Mouse (Mus musculus) yolk sac, embryonic 10.5 days (tissue): ENCODE measurements around the gene Stat5b.
A peak's percentile ranks its signal among the peaks of the same experiment; 100 is the strongest.
"Not testable (repeated sequence)": the region's sequence is repeated elsewhere in the genome, so short reads cannot be mapped to it uniquely, and the experiment has no call there.

Experiments used
- DNase-seq: peaks from one replicate; pipeline ENCODE4 v3.0.0-alpha.2; 2017; ENCODE audit warnings: low spot score

Stat5b gene

DNA sequence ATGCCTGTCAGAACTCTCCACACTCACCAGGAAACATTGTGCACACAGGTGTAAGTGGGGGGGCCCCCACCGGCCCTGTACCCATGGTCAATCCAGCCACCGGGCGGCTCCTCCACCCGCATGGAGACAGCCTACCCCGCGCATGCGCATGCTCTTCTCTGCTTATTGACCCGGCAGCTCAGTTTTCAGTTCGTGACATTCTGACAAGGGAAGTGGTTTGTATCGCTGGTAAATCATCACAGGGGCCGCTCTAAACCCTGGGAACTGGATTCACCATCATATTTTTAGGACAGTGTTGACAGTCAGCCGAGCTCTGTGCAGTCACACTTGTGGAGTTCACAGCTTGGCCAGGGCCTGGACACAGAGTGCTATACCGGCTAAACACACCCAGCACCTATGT is 36.0 kb downstream of the Stat5b start:
- no peak for DNase-seq

DNA sequence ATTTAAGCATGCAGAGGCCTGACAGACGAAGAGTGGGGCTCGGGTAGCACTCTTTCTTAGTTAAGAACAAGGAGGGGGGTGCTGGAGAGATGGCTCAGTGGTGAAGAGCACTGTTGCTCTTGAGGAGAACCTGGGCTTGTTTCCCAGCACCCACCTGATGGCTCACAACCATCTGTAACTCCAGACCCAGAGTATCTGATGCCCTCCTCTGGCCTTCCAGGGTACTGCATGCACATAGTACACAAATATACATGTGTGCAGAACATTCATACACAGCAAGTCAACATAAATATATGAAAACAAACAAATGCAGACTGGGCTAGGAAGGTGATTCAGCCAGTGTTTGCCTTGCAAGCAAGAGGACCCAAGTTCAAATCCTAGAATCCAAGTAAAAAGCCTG is 39.4 kb downstream of the Stat5b start:
- no peak for DNase-seq

DNA sequence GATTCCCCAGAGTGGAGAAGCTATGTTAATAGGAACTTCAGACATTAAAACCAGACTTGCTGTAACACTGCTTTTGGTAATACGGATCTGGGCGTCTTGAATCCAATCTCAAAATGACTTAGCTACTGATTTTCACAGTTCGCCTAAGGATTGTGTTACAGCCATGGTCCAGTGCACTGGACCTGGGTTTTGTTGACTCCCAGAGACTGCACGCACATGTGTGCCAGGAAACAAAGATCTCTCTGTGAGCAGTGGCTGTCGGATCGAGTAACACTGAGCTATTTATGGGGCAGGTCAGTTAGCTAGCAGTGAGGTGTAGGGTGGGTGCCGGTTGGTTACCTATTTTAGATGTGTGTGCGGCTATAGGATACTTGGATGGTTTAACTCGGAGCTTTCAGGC is 40.0 kb downstream of the Stat5b start:
- DNase-seq: no peak

DNA sequence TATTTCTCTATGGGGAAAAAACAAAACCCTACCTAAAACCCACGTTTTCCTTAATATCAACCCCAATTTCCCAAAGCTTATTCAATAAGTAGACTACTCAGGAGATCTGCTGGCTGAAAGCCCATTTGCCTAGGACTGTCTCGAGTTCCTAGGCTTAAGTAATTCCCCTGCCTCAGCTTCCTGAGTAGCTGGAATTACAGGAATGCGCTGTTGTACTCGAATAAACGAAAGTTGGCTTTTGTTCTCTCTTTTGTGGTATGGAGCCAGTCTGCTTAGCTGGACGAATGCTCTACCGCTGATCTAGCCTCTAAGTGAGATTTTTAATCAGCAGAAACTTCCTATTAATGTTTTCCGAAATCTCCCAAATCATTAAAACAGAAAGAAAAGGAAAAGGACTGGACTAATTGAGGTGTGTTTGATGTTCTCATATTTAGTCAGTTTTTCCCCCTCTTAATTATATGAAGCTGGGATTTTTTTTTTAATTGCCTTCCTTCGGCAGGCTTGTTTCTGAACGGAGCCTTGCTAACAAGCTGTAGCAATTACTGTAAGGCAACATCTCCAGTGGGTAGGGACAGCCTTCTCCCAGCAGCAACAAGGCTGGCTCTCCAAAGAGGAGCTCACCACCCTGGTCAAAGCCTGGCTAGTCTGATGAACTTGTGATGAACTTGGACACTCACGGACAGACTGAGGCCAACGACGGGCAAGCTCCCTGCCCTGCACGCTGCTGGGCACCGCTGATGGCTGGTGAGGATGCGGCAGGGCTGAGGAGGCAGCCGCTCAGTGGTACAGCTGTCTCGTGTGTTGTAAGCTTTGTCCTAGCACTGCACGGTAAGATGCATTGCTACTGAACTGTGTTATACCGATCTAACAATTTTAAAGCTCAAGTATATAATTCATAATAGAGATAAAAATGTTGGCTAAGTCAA is 43.9 kb downstream of the Stat5b start:
- DNase-seq: no peak

DNA sequence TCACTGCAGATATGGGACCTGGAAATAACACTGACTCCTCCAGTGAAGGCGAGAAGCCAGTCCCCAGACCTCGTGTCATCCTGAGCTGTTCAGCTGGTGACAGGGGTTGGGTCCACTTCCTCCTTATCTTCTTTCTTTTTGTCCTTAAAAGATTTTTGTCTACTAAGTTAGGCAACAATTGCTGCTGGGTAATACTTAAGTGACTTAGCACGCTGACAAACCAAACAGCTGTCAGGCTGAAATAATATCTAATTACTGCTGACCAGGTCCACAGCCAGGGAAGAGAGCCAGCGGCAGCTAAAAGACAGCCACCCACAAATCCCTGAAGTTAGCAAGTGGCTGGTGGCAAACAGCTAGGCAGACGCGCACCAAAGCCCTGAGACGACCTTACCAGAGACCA is 45.0 kb downstream of the Stat5b start:
- no peak for DNase-seq

DNA sequence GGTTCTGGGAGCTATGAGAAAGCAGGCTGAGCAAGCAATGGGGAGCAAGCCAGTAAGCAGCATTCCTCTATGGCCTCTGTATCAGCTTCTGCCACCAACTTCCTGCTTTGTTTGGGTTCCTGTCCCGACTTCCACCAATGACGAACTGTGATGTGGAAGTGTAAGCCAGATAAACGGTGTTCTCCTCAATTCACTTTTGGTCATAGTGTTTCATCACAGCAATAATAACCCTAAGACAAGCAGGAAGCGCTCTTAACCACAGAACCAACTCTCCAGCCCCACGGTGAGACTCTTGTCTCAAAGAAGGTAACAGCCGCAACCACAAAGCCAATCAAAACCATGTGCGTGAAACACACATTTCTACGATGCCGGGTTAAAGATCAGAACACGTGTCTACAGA is 46.1 kb downstream of the Stat5b start:
- DNase-seq: no peak

DNA sequence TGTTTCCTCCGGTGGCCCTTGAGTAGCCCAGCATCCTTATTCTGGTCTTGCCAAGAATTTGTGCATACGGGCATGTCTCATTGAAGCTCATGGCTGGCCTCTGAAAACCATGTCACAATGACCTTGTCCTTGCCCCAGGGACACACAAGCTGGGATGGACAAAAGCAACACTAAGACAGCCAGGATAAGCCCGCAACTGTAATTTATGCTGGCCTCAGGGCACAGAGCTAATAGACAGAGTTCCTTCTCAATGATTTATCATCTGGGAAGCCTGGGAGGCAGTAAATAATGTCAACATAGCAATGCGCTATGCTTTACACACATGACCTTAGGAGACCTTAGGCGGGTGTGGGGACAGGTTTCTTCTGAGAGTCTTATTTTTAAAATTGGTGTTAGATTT is 51.1 kb downstream of the Stat5b start:
- no peak for DNase-seq

DNA sequence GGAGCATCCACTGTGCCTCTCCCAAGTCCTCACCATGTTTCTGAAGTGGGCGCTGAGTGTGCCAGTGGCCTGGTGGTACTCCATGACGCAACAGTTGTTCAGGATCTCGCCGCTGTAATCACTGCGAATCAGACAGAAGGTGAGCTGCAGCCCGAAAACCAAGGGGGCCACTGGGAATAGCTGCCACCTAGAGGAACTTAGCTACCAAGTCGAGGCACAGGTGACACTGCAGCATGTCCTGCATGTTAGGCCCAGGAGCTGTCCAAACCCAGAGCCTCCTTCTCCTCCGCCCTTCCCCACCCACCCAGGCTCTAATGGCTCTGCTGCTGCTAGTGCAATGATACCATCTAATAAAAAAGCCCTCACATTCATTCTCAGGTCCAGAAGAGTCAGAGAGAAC is 53.9 kb downstream of the Stat5b start:
- no peak for DNase-seq

DNA sequence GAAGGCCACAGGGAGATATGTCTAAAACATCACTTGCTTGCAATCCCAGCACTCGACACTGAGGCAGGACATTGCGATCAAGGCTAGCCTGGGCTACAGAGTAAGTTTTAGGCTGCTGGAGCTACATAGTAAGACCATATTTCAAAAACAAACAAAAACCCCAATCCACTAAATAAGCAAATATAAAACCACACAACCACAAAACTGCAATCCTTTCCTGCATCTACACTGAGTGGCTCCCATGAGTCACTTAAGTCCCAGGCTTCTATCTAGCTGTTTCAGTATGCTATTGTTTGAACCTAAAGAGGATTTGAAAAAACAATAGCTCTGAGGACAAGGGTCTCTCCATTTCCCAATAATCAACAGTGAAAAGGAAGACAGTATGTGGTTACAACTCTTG is 55.1 kb downstream of the Stat5b start:
- no peak for DNase-seq

DNA sequence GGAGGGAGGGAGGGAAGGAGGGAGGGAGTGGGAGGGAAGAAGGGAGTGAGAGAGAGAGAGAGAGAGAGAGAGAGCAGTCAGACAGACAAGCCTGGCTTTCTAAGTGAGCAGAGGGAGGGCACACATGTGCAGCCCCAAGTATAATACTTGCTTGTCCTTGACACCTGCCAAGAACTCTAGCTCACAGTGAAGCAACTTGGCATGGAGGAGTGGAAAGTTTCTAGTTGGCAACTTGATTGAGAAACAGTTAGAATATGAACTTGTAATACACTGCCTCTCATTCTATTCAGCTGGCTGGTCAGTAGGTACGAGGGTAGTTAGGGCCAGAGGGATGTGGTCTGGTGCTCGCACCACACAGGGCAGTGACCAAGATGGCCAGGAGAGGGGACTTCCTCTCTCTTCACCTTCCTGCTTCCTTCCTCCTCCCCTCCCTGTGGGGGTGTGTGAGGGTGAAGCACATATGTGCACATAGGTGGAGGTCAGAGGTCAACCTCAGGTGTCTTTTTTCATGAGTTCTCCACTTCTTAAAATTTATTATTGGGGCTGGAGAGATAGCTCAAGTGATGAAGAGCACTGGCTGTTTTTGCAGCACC is 59.0 kb downstream of the Stat5b start:
- DNase-seq: no peak

DNA sequence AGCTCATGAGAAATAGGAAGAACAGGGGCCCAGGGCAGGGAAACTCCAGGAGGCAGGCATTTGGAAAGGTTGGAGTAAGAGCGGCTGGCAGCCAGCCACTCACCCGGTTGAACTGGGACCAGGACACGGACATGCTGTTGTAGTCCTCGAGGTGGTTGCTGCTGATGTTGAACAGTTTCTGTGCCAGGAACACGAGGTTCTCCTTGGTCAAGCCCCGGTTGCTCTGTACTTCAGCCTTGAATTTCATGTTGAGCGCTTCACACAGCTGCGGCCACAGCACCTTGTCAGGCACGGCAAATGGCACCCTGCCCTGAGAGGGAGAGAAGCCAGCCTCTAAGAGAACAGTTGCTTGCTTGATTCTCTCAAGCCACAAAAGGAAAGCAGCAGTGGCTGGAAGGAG is 59.9 kb downstream of the Stat5b start:
- DNase-seq: not testable (repeated sequence)

DNA sequence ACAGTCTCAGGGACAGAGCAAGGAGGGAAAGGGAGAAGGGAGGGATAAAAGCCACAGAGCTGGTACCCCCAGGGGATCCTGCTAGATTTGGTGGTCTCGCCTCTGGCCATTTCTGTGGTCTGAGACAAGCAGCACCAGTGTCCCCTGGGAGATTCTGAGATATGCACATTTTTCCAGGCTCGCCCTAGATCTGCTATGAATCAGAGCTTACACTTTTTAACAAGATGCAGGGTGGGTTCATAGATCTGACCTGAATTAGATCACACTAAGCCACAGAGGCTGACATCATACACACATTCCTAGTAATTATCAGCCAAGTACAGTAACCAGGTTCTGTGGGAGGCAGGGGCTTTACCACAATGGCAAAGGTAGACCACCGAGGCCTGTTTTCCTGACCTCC is 60.8 kb downstream of the Stat5b start:
- no peak for DNase-seq

DNA sequence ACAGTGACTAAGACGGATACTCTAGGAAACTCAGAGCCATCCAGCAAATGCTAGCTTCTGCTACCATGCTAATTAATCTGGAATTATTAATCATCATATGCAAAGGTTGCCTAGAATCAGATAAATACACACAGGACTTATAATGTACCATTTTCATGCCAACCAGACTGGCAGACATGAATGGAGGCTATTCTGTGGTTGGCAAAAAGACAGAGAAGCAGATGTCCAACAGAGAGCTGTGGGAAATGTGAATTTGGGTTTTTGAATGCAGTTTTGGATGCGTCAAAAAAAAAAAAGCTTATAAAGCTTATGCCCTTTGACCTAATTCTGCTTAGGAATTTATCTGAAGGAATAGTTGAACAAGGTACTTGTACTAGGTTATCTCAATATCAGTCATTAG is 64.8 kb downstream of the Stat5b start:
- no peak for DNase-seq

DNA sequence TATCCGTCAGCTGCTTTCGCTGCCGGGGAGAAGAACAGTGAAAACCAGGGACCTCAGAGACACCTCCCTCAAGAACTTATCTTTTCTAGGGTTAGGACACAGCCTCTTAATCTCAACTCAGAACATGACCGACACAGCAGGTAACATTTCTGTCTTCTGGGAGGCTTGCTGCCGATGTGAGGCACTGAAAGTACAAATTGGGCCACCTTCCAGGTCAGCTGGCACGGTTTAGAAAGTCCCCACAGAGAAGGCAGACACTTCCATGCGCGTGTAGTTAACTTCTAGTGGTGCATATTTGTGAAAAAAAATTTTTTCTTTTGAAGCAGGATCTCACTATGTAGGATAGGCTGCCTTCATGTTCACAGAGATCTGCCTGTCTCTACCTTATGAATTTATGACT is 66.2 kb downstream of the Stat5b start:
- DNase-seq: no peak

DNA sequence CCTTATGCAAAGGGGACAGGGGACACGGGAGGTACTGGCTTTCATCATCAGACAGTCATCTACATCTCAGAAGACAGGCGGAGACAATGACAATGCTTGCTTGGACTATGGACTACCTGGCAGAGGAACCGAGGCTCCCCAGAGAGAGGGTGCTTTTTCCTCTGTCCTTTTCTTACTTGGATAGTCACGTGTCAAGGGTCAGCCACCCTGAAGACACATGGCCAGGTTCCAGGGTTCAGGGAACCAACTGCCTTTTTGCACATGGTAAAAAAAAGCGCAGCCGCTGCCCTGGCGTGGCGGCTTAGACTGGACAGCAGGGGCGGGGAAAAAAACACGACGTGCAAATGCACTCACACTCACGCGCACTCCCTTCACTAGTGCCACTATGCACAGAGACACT is 68.0 kb downstream of the Stat5b start:
- DNase-seq: peak; percentile 83

DNA sequence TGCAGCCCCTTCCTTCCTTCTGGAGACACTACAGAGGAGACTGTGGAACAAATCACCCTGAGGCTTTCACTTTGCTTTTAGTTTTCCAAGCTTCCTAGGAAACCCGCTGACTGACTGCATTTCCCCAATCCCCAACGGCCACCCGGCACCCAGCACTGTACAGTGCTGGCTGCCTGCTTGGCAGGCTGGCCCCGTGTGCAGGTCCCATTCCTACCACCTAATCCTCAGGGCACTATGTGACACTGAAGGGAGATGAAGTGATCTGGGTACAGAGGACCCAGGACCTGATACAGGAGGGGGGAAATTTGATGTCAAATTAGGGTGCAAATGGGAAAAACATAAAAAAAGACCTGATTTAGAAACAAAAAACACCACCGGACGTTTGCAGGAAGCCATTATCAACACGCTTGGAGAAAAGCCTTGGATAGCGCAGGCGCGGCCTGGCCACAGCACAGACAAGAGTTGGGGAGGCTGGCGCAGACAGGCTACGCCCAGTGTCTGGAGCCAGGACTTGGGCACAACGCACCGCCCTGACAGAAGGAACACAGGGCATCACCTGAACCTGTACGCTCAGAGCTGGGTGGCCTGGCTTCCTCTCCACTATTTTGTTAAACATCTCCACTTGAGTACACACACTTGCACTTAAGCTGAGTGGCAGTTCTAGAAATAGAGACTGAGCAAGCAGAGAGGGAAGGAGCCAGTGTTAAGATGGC is 68.6 kb downstream of the Stat5b start:
- DNase-seq: no peak

DNA sequence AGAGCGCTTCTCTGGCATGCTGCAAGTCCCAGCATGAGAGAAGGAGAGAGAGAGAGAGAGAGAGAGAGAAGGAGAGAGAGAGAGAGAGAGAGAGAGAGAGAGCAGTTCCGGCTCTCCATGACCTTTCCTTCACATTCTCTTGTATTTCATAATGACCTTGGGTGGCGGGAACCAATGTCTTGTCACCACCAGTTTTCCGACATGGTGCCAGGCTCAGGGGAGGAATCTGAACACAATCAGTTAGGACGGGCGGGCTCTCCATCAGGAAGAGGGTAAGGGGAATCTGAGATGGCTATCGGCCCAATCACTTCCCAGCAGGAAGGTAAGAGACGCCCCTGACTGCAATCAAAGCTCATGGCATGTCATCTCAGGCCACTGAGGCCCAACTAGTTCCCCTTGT is 70.3 kb downstream of the Stat5b start:
- no peak for DNase-seq

DNA sequence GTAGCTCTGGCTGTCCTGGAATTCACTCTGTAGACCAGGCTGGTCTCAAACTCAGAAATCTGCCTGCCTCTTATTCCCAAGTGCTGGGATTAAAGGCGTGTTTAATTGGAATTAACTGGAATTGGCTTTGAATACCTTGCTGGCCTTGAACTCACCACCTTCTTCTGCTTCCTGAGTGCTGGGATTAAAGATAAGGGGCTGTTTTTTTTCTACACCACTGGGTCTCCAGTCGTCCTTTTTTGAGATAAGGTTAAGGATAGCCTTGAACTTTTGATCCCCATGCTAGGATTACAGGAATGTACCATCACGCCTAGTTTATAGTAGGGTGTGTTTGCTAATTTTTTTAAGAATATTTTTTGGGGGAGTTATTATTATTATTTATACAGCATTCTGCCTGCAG is 72.5 kb downstream of the Stat5b start:
- no peak for DNase-seq

DNA sequence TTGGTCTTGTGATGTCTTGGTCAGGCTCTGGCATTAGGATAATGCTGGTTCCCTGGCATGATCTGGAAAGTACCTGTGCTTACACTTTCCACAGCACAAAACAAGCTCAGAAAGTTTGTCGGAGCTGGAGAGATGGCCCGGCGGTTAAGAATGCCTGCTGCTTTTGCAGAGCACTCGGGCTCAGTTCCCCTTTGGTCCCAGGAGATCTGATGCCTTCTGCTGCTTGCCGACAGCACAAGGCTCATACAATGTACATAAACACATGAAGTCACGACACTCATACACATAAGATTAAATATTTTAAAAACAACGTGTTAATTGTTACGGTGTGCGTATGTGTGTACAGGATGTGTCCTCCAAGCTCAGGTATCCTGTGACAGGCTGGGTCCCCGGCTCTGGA is 74.6 kb downstream of the Stat5b start:
- DNase-seq: no peak

DNA sequence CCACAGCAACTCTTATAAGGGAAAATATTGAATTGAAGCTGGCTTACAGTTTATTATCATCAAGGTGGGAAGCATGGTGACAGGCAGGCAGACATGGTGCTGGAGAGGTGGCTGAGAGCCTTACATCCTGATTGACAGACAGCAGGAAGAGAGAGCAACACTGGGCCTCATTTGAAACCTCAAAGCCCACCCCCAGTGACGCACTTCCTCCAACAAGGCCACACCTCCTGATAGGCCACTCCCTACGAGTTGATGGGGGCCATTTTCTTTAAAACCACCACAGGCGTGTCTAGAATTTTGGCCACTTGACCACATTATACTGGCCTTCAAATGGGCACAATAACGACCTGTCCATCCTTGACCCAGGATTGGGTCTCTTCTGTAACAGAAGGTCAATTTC is 76.3 kb downstream of the Stat5b start:
- no peak for DNase-seq

DNA sequence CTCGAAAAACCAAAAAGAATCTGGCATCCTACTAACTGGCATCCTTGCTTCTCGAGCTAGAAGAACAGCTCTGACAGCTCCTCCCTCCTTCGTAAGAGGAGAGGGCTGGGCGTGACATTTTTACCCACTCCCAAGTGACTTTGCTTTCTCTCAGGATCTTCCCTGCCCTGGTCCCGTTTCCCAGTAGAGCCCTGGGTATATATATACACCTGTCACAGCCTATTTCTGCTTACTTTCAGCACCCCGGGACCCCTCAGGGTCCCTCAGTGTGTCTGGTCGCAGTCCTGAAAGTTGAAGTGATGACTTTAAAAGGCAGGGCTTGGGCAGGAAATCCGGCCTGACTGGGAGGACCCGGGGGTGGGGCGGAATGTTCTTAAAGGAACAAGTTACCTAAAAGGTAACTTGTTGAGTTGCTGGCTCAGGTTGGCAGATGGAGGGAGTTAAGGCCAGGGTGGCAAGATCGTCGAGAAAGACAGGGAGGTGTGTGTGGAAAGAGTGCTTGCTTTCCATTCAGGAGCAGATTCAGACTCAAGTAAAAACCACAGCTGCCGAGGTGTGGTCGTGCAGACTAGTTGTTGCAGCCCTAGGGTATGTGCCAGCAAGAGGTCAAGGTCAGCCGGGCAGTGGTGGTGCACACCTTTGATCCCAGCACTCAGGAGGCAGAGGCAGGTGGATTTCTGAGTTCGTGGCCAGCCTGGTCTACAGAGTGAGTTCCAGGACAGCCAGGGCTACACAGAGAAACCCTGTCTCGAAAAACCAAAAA is 79.7 kb downstream of the Stat5b start, which contains the start of gene Ghdc:
Gene Ghdc, minus strand, starts transcription at position 312 of the 763 bp plus-strand sequence.
- DNase-seq: peak; percentile 83

DNA sequence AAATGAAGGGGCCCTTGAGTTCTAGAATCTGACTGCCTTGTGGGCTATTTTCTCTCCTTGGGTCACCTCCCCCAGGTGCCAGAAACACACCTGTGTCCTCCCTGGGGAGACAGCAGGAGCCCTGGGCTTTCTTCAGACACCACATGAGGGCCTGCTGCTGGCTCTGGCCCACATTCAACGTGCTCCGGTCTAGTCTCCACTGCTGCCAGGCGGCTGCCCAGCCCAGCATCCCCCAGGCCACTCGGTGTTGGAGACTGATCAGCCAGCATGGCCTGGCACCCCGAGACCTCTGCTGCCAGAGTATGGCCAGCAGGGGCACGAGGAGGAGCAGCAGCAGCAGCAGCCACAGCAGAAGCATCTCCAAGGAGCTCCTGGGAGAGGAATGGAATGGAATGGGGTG is 80.5 kb downstream of the Stat5b start:
- no peak for DNase-seq
